Mouse (Mus musculus): ENCODE data around the gene Mllt3.

GRCm38 (mm10) chr4:87953268-87953667, 79.9 kb downstream of the Mllt3 start:
- TF ChIP-seq CTCF (IDR thresholded peaks at IDR 0.05; ENCODE audit: low read depth) (no peak), EP300 (IDR thresholded peaks at IDR 0.05; ENCODE audit: low read depth) (no peak)

Measured in heart, postnatal 0 days (tissue).